Mouse (Mus musculus): ENCODE measurements at regions not wholly inside any gene's neighbourhood (a gene's known extent, or its start where the extent isn't known, plus 50 kb on each side); places are given as distances from the start of the nearest gene placed in this dataset.

DNA sequence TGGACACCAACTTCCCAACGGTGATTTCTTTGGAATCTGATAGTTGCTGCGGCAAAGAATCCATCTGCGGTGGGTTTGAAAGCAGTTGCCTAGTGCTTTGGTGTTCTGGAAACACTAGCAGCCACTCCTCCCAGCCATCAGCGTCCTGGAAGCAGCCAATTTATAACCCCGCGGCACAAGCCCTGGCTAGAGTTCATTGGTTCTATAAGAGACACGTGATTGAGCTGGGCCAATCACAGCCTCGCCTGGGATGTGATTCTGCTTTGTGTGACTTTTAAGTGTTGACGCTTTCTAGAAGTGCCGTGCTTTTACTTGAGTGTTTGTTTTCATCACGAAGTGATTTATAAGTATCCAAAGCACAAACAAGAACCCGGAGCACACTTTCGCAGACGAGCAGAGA lies 223.1 kb downstream of the Tshz3 start:
- no peak for DNase-seq (ENCODE audit: low spot score in 2 of 2)
- intact Hi-C loops (cut with DNase I), result no loop called here

DNA sequence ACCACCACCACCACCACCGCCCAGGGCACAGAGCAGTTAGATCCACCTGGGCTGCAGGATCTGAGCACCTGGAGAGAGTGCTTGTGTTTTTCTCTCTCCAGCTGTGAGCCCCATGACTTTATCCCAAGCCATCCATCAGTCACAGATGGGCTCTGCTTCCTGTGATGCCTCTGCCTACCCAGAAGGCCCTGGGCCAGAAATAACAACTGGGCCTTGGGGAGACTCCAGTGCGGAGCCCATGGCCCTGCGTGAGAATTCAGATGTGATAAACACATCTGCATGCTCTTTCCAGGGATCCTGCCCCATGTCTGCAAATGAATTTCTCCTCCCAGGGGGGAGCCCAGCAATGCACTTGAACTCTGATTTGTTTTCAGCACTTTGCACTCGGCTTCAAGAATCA lies 235.6 kb downstream of the Tshz3 start:
- intact Hi-C loops (cut with DNase I), result no loop called here
- no peak for DNase-seq (ENCODE audit: low spot score in 2 of 2)

DNA sequence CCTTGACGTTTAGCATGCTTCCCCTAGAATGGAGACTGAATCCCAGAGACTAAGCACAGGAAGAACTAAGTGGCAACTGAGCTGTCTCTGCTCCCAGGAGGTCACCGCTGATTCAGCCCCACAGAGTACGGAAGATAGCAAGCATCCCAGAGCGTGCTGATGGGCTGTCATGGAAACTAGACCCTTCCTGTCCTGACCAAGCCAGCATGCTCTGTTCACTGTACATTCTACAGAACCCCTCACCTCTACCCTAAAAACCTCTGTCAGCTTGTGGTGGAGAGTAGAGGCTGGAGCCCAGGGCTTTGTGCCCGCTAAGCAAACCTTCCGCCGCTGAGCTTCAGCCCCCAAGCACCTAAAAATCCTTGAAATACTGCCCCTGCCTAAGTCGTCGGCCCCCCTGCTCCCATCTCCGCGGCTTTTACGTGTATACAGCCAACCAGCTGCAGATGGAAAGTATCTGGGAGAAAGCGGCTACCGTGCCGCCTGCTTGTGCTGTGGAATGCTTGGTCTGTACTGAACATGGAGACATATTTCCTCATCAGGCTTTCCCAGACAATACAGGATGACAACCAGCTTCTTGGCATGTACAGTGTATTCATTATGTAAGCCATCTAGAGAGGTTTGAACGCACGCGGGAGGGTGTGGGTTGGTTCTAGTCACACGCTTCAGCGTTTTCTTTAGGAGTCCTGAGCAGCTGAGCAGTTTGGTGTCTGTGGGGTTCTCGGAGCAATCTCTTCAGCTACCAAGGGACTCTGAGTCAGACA lies 237.1 kb downstream of the Tshz3 start:
- DNase-seq (ENCODE audit: low spot score in 2 of 2), result peak; percentile 56 to 81
- intact Hi-C loops (cut with DNase I), result no loop called here

DNA sequence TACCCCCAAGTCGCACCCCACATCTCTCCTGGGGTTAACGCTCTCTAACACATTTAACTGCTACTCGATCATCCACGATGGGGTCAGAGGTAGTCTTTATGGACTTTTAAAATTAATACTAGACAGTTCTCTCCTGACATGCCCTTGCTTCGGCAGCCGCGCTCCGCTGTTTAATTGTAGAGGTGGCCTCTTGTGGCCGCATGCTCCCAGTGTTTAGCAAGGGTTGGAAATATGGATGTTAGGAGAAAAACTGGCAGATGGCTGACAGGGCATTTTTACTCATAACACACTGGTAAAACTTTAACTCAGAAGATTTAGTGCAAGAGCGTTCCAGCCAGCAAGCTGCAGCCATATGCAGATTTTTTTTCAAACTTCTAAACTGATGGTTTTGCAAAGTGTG lies 242.7 kb downstream of the Tshz3 start:
- no peak for DNase-seq (ENCODE audit: low spot score in 2 of 2)
- intact Hi-C loops (cut with DNase I), result no loop called here

DNA sequence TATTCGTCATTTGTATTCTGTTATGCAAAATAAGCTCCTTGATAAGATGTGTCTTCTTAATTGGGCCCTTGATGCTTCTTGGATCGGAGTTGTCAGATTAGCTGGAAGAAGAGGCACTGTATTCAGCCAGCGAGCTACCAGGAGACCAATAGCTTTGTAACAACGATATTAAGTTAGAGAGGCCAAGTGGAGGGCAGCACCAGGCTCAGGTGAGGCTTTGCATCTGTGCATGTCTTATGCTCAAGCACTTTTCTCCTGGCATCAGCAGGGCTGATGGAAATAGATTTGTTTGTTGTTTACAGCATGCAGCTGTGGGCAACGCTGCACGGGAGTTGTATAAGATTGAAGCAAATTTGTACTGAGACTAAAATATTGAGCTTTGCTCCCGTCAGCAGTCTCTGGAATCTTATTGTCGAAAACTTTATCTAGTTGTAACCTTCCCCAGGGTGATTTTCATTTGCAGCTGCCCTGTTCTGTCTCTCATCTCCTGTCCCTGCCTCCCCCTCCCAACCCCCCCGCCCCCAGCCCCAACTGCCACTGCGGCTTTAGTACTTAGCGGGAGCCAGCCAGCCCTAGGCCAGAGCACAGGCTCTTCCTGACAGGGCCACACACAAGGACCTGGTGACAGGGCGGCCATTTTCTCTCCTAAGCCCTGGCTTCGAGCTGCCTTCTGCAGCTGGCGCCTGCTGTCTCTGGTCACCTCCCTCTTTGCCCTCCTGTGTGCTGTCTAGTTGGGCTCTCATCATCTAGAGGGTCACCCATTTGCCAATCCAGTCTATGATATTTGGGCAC lies 247.3 kb downstream of the Tshz3 start:
- intact Hi-C loops (cut with DNase I), result no loop called here
- DNase-seq (ENCODE audit: low spot score in 2 of 2), result no peak

DNA sequence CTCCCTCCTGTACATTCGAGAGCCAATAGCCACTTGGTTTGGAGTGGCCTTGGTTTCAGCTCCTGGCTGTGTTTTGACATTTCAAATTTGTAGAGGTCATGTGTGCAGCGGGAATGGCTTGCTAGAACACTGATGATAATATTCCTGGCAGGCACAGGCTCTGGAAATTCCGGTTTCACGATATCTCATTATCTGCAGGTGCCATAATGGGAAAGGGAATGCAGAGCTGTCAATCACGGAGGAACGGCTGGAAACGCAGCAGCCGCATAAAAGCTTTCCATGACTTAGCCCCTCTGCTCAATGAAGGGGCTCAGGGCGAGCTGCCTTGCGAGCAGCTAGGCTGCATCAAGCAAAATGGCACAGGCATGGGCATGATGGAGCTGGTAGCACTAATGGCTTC lies 251.6 kb downstream of the Tshz3 start:
- no peak for DNase-seq (ENCODE audit: low spot score in 2 of 2)
- intact Hi-C loops (cut with DNase I), result no loop called here

DNA sequence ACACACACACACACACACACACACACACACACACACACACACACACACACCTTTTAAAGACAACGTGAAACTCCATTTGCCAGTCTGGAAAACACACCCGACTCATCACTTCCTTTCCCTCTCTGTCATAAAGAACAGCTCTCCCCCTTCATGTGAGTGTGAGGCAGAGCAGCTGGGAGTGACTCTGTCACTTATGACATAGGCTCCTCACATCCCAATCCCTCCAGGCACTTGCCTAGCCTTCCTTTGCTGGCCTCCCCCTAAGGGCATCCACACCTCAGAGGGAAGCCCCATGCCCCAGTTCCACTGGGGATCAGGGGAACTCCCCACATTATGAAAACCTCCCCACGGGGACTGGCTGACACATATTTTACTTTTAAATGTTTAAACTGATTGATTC lies 257.5 kb downstream of the Tshz3 start:
- DNase-seq (ENCODE audit: low spot score in 2 of 2), result no peak
- intact Hi-C loops (cut with DNase I), result no loop called here

DNA sequence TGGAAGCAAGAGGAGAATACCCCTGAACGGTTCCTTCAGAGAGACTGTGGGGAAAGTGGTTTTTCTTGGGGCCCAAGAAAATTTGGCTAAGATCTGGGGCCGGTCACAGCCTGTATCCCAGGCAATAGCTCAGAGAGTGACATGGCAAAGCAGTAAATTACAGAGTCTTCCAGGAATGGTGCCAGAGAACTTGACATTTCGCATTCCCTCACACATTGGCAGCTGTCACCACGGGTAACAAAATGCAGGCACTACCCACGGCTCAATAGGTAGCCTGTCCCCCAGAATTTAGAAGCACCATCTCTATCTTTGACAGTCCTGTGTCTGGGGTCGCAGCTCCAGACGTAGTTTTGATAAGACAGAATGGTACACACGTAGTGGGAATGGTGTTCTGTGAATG lies 260.3 kb downstream of the Tshz3 start:
- intact Hi-C loops (cut with DNase I), result no loop called here
- DNase-seq (ENCODE audit: low spot score in 2 of 2), result peak in 1 of 2 experiments; percentile 35

DNA sequence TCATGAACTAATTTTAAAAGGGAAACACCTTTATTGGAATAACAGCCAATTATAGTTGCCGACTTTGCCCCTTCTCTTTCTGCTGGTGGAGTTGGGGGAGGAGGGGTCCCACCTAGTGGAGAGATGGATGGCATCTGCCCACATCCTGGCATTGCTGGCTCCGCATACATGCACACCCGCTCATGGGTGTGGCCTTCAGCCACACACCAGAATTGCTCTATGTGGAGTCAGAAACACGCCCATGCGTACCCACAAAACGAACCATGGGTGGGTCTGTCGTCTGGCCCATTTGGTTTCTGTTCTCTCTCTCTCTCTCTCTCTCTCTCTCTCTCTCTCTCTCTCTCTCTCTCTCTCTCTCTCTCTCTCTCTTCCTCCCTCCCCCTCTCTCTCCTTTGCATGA lies 273.9 kb downstream of the Tshz3 start:
- no peak for DNase-seq (ENCODE audit: low spot score in 2 of 2)
- intact Hi-C loops (cut with DNase I), result loop anchor here (10.0 kb wide), 1 partner anchor 1067 kb away; no protein-coding TSS in a partner anchor

DNA sequence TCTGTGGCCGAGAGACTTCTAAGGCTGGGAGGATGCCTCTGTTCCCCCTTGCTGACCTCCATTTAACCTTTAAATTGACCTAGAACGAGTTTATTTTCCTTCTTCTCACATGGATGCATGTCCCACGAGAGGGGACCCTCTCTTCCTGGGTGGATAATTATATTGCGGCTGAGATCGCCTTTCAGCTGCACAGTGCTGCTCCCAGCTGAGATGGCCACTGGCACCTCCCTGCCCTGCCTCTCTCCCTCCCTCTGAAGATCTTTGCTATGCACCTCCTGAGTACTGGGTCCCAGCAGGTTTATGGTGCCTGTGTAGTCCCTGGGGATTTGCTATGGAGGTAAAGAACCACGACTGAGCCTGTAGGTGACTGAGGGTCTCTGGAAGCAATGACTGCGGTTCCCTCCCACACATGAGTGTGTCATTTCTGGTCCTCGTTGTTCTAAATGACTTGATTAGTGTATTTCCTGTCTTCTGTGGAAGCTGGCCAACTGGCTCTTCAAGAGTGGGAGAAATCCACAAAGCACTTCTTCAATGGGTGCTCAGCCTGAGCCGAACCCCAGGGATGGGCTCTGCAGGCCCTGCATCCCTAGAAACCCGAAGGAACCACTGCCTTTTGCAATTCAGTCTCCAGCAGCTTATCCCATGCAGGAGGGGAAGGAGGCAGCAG lies 275.9 kb downstream of the Tshz3 start:
- intact Hi-C loops (cut with DNase I), result loop anchor here (10.0 kb wide), 1 partner anchor 1069 kb away; no protein-coding TSS in a partner anchor
- DNase-seq (ENCODE audit: low spot score in 2 of 2), result peak in 1 of 2 experiments; percentile 7

DNA sequence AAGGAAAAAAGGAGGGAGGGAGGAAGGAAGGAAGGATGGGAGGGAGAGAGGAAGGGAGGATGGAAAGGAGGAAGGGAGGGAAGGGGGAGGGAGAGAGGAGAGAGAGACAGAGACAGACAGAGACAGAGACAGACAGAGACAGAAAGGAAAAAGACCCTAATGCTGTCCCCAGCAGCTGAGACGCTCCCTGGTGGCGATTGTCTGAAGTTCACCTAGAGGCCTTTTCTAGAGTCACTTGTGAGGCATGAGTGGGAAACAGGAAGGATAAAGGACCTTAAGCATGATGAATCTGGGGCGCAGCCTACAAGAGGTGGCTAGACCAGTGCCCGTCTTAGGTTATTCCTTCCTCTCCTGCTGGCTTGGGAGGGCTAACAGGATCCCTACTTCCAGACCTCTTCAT lies 276.7 kb downstream of the Tshz3 start:
- DNase-seq (ENCODE audit: low spot score in 2 of 2), result peak in 1 of 2 experiments; percentile 13
- intact Hi-C loops (cut with DNase I), result loop anchor here (10.0 kb wide), 1 partner anchor 1070 kb away; no protein-coding TSS in a partner anchor

DNA sequence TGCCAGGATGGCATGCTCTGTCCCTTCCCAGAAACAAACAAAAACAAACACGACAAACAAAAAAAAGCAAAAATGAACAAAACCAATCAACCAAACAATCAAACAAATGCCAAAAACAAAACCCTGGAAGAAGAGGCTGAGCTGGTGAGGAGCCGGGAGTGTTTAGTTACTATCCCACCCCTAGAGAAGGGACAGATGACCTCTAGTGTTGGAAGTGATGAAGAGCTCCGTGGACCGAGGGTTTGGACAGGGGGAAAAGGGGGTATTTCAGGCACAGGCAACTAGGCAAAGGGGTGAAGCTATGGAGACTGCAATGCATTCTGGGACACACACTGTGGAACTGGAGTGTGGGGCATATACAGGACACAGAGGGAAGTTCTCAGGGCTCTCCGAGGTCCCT lies 277.6 kb downstream of the Tshz3 start:
- intact Hi-C loops (cut with DNase I), result loop anchor here (10.0 kb wide), 1 partner anchor 1071 kb away; no protein-coding TSS in a partner anchor
- DNase-seq (ENCODE audit: low spot score in 2 of 2), result no peak

DNA sequence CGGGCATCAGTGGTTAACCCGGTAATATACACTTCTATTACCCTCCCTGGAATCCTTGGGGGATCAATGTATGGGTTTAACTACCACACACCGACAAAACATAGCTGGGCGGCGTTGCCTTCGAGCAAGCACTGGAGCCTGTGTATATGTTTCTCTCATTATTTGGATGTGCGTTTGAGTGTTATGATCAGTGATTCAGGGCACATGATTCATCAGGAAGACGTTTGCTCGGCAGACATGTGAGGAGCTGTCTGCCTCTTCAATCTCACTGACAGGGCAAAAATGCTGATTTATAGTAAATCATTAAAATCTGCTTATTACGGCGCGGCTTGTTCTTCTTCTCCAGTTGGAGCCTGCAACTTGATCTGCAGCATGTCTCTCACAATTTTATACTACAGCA lies 279.9 kb downstream of the Tshz3 start:
- intact Hi-C loops (cut with DNase I), result loop anchor here (10.0 kb wide), 1 partner anchor 1073 kb away; no protein-coding TSS in a partner anchor
- no peak for DNase-seq (ENCODE audit: low spot score in 2 of 2)

DNA sequence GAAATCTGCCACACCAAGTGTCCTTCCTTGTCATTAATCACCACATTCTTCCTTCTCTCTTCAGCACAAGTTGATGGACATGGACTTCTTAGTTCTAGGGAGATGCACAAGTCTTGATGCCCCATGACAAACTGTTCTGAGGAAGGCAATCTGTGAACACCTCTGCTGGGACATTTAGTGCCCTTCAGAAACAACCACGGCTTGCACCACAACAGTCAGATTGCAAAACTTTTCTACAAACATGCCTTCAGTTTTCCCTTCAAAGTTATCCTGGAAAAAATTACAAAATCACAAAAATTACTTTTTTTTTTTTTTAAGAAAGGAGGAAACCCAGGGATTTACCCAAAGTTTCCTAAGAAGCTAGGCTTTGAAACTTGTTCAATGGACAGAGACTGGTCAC lies 291.5 kb downstream of the Tshz3 start:
- intact Hi-C loops (cut with DNase I), result no loop called here
- DNase-seq (ENCODE audit: low spot score in 2 of 2), result no peak

DNA sequence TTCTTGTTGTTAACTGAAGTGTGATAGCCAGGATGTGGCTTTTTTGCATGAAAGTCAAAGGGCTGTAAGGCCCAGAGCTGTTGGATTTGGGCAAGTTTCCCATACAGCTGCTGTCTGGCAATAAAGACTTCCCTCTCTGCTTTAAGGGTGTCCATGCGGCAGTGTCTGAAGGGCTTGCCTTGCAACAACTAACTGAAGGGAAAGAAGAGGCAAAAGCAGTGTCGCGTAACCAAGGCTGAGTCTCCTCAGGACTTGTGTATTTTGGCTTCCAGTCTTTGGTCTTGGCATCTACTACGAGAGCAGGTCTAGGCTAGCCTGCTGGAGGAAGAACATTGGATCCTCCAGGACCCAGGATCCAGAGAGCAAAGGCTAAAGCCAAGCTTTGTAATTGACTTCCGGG lies 306.7 kb downstream of the Tshz3 start:
- intact Hi-C loops (cut with DNase I), result no loop called here
- no peak for DNase-seq (ENCODE audit: low spot score in 2 of 2)

DNA sequence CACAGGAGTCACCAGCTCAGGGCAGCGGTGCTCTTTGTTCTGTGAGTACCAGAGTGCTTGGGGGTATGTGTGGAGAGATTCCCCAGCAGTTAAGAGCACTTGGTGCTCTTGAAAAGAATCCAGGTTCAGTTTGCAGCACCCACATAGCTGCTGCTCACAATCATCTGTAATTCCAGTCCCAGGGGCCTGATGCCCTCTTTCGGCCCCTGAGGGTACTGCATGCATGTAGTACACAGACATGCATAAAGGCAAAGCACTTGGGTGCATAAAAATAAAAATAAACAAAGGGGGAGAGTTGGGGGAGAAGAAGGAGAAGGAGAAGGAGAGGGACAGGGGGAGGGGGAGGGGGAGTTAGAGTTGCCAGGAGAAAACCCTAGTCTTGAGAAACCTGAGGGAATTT lies 307.8 kb downstream of the Tshz3 start:
- intact Hi-C loops (cut with DNase I), result no loop called here
- no peak for DNase-seq (ENCODE audit: low spot score in 2 of 2)

DNA sequence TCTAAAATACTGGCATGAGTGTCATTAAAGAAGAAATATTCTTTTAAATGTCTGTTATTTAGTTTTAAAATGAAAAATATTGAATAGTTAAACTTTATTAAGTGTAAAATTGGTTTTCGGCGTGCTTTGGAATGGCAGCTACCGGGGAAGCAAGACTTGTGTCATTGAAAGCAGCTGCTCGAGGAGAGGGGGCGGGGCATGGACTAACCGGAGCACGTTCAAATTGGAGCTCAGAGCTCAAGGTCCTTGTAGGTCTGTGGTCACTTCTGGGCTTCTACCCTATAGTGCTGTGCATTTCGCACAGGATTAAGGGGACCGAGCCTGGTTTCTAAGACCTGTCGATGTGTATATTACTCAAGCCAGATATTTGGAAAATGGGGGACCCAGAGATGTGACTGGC lies 309.0 kb downstream of the Tshz3 start:
- no peak for DNase-seq (ENCODE audit: low spot score in 2 of 2)
- intact Hi-C loops (cut with DNase I), result no loop called here

DNA sequence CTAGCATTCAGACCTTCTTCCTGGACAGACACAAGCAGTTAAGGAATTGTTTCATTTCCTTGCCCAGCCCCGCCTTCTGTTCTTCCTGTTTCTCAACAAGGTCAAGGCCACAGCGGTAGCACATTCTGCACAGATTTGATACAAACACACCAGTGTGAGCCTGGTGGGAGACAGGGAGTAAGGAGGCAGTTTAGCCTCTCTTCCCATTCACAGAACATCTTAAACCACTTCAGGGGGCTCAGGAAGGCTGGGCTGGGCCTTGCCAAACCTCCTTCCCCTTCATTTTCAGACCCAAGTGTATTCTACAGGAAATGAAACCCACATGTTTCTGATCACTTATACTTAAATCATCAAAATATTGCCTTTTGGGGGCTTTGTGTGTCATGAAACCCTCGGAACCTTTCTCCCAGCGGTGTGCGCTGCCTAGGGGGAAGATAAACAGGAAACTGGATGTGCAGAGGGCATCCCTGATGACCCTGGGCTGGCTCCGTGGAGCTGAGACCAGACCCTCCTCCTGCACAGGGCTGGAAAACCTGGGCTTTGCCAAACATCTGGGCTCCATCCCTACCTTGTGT lies 313.3 kb downstream of the Tshz3 start:
- DNase-seq (ENCODE audit: low spot score in 2 of 2), result no peak

DNA sequence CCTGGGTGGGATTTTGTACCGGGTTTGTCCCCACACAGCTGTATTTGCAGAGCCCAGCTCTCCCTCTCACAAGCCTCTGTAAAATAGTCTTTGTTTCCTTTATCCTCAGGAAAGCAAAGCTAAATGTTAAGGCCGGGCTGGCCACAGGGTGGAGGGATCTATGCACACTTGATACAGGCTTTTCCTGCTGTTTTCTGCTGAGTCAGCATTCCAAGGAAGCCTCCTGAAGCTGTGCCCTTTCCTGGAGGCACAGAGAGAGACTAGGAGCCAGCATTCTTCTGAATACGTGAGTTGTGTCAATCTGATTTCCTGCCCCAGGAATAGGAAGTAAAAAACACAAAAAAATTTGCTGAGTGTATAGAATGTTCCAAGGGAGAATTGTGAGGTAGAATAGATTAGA lies 322.2 kb downstream of the Tshz3 start:
- intact Hi-C loops (cut with DNase I), result loop anchor here (10.0 kb wide), 1 partner anchor 315 kb away; no protein-coding TSS in a partner anchor
- DNase-seq (ENCODE audit: low spot score in 2 of 2), result no peak

More for the DNA sequence above, 313.3 kb downstream of the Tshz3 start:
- intact Hi-C loops (cut with DNase I), result no loop called here
